Mouse (Mus musculus) gastrocnemius, adult 18-20 months (tissue): ENCODE results near the gene Plekhh2. TPM values are rescaled to one million over a fixed set of nuclear protein-coding genes. Genes with fewer than 3 reads are reported as not detected.

Source experiments
- DNase-seq: peaks from one replicate; pipeline ENCODE4 v3.0.0; 2021; ENCODE audit warnings: low spot score
- long read RNA-seq, 2 experiments: library from polyadenylated mRNA; stranded (forward); transcript quantifications; one replicate each; pipeline ENCODE4 v2.0.0; 2021
- total RNA-seq, 2 experiments: library from RNA; stranded (reverse); gene quantifications; 2 replicates each; pipeline ENCODE4 v1.2.3; 2021

The Plekhh2 gene
- total RNA-seq, result 1 to 10 TPM in 1 of 2 experiments, under 1 TPM in 1; 0.71 to 1.1 TPM
- long read RNA-seq, experiment 1, result 0 reads
- long read RNA-seq, experiment 2, result 0 reads

- peak; percentile 76 for DNase-seq
Observed at GRCm38 (mm10) chr17:84511682-84512515, at the start of gene Plekhh2. Plekhh2 (plus strand) TSS chr17:84511895.

DNA sequence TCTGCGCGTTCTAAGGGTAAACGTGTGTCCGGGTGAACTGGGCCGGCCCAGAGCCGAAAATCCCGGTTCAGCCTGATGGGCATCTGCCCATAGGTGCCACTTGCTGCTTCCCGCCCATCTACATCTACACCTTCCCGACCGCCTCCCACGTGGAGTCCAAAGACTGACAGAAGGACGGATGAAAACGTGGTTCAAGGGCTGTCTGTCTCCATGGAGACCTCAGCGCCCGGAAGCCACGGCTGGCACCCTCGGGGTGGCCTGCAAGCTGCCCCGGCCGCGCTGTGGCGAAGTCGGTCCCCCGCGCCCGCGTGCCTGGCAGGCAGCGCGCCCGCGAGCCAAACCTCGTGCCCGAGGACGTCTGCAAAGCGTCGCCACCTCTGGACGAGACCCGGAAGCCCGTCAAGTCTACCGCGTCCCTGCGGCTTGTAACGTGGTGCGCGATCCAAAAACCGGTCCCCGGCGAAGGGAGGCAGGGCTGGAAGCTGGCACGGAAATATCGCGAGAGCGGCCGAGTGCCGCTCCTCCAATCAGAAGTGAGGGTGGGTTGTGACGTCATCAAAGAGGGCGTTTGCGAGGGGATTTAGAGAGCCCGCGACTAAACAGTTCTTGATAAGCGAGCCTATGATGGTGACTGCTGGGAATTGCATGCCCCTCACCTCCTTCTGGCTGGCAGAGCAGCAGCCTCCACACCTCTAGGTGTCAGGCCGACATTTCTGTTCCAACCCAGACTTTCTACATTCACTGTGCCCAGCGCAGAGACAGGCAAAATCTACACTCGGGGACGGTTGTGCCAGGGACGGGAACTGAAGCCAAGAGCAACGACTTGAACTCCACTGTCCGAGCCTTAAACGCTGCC, 45.7 kb upstream of the Plekhh2 start, which contains the start of gene Thada:
Gene Thada (minus strand): TSS at position 453 of the 856 bp plus-strand sequence.
- DNase-seq, result peak; percentile 99

DNA sequence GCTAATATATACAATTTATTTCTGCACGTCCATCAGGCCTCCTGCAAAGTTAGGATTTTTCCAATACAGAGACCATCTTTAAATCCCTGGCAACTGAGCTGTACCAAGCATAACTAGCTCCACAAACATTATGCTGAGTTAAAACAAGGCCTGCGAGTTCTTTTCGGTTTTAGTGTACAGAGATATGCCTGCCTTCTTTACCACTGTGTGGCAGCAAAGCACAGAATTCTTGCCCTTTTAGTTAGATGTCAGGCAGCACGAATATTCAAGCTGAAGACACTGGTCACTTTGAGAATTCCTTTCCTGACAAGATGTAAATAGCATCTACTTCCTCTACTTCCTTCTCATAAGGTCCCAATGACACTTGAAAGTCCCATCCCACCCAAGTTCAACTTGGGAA, 37.4 kb upstream of the Plekhh2 start:
- DNase-seq, result no peak

DNA sequence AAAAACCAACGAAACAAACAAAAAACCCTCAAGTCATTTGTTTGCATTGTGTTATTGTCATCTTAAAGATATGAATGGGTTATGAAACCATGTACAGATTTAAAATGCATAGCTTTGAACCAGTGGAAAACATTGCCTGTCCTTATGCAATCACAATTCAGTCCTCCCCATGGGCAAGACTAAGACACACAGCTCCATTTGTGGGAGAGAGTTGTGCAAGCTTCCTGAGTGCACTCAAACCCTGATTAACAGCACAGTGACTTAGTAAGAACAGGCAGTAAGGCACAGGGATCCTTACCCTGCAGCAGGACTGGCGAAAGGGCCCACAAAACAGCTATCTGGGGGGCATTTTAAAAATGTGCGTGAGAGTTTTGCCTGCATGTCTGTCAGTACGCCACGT, 34.5 kb upstream of the Plekhh2 start:
- DNase-seq, result no peak

- no peak for DNase-seq
Observed at GRCm38 (mm10) chr17:84478276-84478675, 33.4 kb upstream of the Plekhh2 start.

- peak; percentile 26 for DNase-seq
Observed at GRCm38 (mm10) chr17:84480464-84481355, 31.0 kb upstream of the Plekhh2 start.

DNA sequence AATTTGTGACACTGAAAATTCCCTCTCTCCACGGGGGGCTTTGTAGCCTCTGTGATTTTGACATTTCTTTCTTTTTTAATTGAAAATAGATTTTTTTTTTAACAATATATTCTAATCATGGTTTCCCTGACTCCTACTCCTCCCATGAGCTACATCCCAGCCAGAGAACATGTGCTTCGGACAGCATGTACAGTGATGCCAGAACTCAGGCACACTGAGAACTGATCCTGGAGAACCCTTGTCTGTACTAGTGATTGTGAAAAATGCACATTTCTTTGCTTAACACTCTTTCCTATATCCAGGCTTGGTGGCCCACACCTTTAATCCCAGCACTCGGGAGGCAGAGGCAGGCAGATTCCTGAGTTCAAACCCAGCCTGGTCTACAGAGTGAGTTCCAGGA, 28.9 kb upstream of the Plekhh2 start:
- no peak for DNase-seq

GRCm38 (mm10) chr17:84483673-84484320, 27.9 kb upstream of the Plekhh2 start:
- no peak for DNase-seq

DNA sequence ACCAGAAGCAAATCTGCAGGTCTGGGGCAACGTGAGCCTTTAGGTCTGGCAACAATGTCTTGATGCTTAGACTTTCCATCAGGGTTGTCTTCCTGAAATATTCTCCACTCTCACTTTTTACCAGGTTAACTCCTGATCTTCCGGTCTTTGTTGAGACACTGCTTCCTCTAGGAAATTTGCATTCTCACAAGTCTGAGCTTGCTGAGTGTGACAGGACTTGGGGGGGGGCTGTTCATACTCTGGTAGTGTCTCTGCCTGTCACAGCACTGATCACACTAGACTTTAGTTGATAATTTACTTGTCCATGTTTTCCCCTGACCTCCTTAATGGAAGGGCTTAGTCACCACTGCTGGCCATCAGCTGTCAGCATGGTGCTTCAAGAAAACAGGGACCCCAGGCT, 24.3 kb upstream of the Plekhh2 start:
- DNase-seq, result no peak

GRCm38 (mm10) chr17:84492255-84492880, 19.3 kb upstream of the Plekhh2 start:
- DNase-seq, result no peak

DNA sequence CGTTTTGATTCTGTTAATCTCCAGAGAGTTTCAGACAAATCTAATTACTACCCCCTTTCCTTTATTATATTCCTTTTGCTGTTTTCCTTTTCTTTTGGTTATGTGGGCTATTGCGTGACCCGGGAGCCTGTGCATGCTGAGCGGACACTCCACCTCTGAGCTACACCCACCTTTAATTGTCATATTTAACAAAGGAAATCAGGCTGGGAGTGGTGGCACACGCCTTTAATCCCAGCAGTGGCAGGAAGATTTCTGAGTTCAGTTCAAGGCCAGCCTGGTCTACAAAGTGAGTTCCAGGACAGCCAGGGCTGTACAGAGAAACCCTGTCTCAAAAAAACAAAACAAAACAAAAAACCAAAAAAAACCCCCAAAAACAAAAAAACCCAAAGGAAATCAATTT, 14.7 kb upstream of the Plekhh2 start:
- DNase-seq, result no peak

DNA sequence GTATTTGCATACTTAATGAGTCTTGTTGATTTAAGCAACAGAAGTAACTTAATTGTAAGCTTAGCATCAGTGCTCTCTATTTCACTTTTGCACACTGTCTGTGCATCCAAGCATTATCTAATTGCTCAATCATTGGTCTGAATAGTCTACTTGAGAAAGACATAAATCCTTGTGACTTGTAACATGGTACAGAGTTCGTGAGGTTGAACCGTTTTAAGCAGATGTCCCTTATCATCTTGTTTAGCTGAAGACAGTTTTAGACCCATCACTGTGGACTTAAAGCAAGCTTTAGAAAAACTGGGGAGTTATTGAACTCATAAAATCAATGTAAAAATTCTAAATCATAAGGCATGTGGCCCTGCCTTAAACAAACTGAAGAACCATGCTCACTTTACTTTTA, 14.1 kb upstream of the Plekhh2 start:
- no peak for DNase-seq

DNA sequence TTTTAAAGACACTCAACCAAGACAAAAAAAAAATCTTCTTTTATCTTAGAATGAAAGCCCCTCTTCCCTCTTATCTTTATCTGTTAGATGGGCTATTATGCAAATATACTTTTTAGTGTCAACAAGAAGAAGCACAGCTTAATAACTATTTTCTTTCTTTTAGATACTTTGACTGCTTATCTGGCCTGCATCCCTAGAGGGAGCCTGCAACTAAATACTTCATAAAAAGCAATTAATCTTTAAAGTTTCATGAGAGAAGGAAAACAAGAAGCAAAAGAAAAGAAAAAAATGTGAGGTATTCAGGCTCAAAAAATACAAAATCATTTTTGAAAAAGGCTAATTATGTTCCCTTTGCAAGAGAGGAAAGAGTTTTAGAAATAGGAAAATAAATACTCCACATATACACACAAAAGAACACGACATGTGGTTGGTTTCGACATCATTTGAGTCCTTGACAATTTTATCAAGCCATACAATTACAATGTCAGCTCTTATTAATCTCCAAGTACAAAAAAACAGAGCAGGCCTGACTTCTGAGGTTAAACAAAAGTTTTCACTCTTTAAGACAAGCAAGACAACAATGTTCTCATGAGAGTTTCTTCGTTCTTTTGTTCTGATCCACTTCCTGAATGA, 13.6 kb upstream of the Plekhh2 start:
- DNase-seq, result no peak

DNA sequence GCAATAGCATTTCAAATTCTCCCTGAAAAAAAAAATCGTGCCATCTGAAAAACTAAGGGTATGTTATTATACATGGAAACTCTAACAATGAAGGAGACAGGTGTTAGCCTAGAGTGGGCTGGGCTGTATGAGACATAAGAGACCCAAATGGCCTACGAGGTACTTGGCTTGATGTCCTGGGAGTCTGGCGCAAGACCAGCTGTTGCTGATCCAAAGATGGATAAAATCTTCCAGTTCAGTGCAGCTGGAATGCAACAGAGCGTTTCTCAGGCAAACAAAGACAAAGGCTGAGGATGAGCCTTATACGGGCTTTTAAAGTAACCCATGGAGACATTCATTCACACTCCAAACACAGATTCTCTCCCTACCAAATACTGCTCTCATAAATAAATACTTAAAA, 13.1 kb upstream of the Plekhh2 start:
- peak; percentile 53 for DNase-seq

DNA sequence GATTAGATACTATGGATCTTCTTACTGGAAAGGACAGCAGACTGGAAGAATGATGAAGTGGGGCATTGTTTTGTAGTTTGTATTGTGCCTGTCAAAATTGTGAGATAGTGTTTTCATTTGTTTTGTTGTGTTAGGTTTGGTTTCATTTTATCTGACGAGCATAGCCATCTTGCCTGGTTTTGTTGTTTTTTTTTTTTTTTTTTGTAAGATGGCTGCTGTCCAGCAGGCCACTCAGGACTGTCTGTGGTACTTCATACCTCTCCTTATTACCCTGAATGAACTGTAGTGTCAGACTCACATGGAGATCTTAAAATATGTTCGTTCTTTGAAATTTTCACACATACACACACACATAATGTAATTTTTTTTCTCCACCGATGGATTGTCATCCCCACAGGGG, 9.4 kb upstream of the Plekhh2 start:
- no peak for DNase-seq

DNA sequence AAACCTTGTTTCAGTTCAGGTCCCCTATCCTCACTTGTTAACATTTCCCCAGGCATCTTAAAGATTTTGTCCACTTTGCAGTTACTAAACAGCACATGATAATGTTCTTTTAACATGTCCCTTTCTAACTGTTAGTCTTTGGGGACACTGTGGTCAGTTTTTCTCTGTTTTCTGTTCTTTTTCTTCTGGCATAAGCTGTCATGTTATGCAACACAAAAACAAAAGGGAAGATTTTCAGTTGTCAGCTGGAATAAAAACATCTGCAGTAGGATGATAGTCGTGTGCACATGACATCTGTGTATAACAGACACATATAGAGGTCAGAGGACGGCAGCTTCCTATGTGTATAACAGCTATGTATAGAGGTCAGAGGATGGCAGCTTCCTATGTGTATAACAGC, 5.8 kb upstream of the Plekhh2 start:
- no peak for DNase-seq

GRCm38 (mm10) chr17:84508736-84509135, 3.0 kb upstream of the Plekhh2 start:
- no peak for DNase-seq

DNA sequence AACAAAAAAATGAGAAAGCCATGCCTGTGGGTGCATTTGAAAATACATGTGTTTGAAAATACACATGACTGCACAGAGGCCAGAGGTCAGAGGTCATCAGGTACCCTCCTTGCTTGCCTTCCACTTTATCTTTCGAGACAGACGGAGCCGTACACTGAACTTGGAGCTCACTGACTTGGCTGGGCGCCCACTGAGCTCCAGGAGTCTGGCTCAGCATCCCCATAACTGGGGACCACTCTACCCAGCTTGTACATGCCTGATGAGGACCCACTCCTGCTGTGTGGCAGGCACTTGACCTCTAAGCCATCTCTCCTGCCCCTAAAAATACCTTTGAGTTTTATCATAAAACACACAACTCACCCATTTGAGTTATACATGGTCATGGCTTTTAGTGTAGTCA, 2.5 kb upstream of the Plekhh2 start:
- no peak for DNase-seq

- peak; percentile 20 for DNase-seq
Observed at GRCm38 (mm10) chr17:84510355-84510754, 1.3 kb upstream of the Plekhh2 start.
